Mouse (Mus musculus) heart, postnatal 36 days (tissue): ENCODE data around the gene Gal3st4. TPM values are rescaled to one million over a fixed set of nuclear protein-coding genes. Genes with fewer than 3 reads are reported as not detected.

Source experiments
- DNase-seq, 2 experiments: peaks; one replicate each; pipeline ENCODE4 v3.0.0; 2021 to 2022
- intact Hi-C: fragments of 180-260 bp; cut with DNase I; formaldehyde crosslinking; loops from one replicate; pipeline ENCODE4 v1.15.1; 2025
- total RNA-seq, 2 experiments: library from RNA; stranded (reverse); gene quantifications; 2 replicates each; pipeline ENCODE4 v1.2.3; 2021

Gal3st4 gene
- total RNA-seq, 2 experiments from 2014 or later, result 0.19 to 0.31 TPM

DNA sequence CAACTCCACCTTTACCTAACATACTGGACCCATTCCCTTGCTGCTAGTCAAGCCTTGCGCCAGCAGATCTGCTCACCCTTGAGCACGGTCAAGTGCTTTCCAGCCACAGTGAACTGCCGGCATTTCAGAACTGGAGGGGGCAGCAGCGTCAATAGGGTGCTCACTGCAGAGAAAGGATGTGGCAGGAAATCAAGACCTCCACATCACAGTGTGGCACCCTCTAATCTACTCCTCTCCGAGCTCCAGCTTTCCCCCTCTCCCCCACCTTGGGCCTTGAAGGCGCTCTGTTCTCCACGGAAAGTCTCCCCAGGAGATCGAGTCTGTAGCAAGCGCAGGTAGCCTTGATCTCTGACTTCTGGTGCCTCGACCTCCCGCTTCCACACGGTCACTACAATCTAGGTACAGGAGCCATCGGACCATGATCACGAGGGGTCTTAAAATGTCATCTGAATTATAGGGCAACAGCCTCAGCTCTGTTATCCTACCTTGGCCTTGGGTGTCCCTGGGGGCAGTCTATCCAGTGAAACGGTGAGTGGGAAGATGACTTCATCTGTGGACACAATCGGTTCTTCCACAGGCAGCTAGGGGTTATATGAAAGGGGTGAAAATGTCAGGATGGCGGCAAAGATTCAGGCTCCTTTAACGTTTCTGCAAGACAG, 9.9 kb downstream of the Gal3st4 start:
- intact Hi-C loops, result no loop called here
- no peak for DNase-seq

DNA sequence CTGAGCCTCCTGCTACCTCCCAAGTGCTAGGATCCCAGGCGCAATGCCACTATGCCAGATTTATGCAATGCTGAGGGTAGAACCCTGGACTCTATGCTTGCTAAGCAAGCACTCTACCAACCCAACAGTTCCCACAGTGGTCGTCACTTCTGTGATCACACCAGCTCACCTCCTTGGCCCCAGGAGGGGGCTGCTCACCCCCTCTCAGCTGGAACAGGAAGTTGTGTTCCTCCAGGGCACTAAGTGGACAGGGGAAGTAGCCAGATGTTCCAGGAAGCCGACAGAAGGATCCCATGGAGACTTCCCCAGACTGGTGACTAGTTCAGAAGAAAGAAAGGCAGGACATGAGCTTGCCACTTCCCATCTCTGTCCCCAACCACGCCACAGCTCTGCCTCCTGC, 10.6 kb downstream of the Gal3st4 start:
- no peak for DNase-seq
- intact Hi-C loops, result no loop called here

DNA sequence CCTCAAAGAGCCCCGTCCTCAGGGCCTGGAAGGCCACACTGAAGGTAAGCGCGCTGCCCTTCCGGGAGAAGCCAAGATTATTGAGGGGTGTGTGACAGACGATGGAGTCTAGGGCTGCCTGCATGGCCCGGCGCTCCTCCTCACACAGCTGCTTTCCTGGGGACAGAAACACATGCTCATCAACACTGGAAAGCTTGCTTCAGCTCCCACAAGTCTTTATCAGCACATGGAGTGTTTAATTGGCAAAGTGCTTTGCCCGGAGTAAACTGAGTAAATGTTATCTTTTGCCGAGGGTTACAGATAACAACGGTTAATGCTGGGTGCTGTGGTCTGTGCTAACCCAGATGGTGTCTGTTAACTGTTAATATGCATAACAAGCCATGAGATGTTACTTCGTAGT, 11.8 kb downstream of the Gal3st4 start:
- no peak for DNase-seq
- intact Hi-C loops, result no loop called here

DNA sequence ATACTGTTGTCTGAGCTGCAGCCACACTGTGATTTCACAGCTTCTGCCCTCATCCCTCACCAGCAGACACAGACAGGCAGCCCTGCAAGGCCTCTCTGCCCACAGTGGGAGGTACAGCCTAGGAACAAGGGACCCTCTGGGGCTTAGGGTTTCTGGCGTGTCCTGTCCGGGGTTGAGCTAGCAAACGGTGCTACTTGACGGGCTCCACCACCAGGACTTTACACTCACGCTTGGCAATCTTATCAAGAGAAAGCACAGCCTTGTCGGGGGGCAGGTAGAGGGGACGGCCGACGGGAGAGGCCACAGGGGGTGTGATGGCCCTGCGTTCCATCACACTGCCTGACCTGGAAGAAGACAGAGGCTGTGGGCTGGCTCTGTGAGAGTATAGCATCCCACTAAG, 12.6 kb downstream of the Gal3st4 start:
- intact Hi-C loops, result no loop called here
- no peak for DNase-seq

DNA sequence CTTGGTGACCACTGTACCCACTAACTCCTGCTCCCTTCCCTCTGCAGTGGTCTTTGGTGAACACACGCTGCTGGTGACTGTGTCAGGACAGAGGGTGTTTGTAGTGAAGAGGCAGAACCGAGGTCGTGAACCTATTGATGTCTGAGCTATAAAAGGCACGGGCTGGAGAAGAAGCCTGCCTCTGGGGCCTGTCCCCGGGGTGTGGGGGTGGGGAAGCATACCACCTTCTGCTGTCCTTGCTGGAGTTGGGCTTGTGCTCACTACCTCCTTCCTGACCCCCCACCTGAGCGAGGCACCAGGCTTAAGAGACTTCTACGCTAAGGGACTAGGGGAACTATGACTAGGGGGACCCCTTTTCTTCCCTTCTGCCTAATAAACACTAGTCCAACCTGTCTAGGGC, 13.6 kb downstream of the Gal3st4 start:
- intact Hi-C loops, result loop anchor here (5.0 kb wide), 1 partner anchor 363 kb away; the partner anchor contains the start of gene A430033K04Rik
- DNase-seq, result no peak

DNA sequence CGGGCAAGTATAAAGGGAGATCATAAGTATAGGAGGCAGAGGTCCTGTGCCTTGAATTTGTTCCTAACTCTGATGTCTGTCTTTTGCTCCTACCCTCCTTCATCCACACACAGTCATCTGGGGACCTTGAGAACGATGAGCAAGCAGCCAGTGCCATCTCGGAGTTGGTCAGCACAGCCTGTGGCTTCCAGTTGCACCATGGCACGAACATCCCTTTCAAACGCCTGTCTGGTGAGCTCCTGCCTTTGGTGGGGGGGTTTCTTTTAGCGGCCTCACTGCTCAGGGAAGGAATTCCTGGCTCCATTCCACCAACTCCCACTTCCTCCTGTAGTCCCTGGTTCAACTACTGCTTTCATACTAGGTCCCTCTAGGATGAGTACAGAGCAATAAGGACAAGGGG, 14.1 kb downstream of the Gal3st4 start:
- no peak for DNase-seq
- intact Hi-C loops, result loop anchor here (5.0 kb wide), 1 partner anchor 364 kb away; the partner anchor contains the start of gene A430033K04Rik

DNA sequence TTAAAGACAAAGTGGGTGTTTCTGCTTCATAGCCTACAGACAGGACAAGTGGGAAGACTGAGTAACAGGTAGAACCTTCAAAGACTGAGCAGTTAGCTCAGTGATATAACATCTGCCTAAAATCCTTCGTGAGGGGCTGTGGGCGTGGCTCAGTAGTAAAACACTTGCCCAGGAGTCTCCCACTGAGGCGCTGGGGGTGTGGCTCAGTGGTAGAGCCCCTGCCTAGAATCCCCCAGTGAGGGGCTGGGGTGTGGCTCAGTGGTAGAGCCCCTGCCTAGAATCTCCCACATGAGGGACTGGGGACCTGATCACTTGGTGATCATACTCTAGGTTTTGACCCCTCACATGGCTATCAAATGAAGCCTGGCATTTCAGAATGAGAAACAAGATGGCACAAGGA, 14.6 kb downstream of the Gal3st4 start:
- DNase-seq, result no peak
- intact Hi-C loops, result loop anchor here (5.0 kb wide), 1 partner anchor 364 kb away; the partner anchor contains the start of gene A430033K04Rik

DNA sequence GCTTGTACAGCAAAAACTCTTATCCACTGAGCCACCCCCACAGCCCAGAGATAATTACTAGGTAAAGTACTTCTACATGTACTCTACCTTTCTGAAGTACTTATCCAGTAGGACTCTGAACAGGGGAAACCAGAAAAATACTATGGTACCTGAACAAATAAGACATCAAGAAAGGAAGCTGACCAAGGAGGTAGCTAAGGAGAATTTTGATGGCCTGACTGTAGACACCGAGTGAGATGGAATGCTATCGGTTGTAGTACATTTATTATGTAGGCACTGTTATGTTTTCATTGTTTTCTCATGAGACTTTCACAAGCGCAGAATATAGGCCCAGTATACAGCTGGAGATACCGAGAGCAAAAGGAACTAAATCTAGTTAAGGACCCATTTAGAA, 15.1 kb downstream of the Gal3st4 start:
- no peak for DNase-seq
- intact Hi-C loops, result loop anchor here (5.0 kb wide), 1 partner anchor 365 kb away; the partner anchor contains the start of gene A430033K04Rik

DNA sequence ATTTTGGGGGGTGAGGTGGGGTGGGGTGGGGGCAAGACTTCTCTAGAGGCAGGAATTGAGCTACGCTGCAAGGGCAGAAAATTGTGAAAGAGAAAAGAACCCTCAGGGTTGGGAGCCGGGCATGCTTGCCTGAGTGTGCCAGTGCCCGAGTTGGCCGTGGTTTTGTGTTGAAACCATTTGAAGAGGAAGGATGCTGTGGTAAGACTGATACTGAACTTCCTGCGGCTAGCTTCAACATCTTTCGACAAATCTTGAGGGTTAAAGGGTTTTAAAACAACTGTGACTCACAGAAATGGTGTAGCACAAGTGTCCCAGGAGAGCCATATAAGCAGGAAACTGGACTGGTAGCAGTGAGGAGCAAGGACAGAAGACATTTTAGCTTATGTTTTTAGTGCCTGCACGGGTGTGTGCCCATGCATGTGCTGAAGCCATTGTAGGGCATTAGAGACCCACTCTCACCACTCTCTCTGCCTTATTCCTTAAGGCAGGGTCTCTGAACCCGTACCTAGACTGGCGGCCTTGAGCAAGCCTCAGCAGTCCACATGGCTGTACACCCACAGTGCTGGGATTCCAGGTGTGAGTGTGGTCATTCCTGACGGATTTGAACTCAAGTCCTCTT, 15.6 kb downstream of the Gal3st4 start:
- no peak for DNase-seq
- intact Hi-C loops, result loop anchor here (5.0 kb wide), 1 partner anchor 365 kb away; the partner anchor contains the start of gene A430033K04Rik

DNA sequence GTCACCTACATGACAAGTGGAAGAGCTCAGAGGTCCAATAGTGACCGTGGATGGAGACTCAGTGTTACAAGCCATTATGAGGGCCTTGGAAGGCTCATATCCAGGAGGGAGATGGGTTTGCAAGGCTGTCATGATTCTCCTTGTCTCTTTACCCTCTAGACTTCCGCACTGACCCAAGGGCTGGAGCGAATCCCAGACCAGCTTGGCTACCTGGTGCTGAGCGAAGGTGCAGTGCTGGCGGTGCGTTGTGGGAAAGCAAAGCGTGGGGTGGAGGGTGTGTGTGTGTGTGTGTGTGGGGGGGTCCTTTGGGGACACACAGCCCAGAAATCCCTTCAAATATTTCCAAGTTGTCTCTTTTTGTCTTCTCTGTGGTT, 16.6 kb downstream of the Gal3st4 start:
- DNase-seq, result no peak
- intact Hi-C loops, result loop anchor here (5.0 kb wide), 1 partner anchor 366 kb away; the partner anchor contains the start of gene A430033K04Rik

DNA sequence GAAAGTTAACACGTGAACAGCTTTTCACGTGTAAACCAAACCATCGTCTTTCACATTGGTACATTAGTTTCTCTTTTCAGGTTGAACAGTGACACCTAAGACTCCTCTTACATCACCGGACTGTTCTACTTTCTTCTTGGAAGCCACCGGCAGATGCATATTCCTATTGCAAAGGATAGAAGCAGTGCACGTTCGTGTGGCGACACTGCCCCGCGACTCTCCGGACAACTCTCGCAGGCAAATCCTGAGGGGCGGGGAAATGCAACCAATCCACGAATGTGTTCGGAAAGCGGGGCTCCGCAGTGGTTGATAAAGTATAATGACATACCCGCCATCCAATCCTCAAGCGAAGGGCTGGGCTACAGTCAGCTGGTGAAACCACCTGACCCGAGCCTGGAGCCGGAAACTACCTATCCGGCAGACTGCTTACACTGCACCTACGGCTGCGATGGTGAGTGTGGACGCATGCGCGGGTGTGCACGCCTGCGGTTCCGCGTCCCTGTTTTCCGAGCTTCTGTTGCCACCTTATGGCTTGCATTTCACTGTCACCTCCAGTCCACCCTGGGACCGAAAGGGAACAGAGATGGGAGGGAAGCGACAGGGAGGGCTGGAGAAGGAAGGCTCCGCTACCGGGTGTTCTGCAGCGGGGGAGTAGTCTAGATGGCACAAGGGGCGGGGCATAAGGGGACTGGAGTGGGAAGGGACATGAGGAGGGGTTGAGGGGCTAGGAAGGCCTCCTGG, 17.1 kb downstream of the Gal3st4 start, which contains the start of gene Lamtor4:
TSS of gene Lamtor4 (plus strand) at position 130 of the 741 bp plus-strand sequence.
- intact Hi-C loops, result loop anchor here (5.0 kb wide), 1 partner anchor 367 kb away; the partner anchor contains the start of gene A430033K04Rik

DNA sequence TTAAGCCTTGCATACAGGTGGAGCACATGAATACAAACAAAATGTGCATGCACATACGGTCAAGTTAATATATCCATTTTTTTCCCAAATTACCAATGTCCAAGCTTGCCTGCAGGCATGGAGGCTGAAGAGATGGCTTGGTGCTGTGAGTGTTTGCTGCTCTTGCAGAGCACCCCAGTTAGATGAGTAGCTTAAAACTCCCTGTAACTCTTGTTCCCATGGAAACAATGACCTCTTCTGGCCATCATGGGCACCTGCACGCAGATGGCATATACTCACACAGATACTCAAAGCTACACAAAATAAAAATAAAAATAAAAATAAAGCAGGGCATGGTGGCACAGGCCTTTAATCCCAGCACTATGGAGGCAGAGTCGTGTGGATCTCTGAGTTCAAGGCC, 19.6 kb downstream of the Gal3st4 start:
- intact Hi-C loops, result no loop called here

More for the DNA sequence above, 17.1 kb downstream of the Gal3st4 start, which contains the start of gene Lamtor4:
- peak; percentile 84 to 90 for DNase-seq

DNA sequence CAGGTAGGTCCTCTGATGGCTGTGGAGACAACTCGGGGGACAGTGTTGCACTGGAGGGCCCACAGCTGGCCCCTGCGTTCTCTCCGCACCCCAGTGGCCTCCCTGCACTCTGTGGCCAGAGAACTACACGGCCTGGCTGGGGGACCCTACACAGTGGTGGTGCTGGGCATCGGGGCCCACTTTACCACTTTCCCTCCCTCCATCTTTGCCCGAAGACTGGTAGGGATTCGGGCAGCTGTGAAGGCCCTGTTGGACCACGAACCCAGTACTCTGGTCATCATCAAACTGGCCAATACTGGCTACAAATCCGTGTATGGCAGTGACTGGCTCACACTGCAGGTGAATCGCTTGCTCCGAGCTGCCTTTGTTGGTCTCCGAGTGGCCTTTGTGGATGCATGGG, 21.5 kb downstream of the Gal3st4 start:
- no peak for DNase-seq
- intact Hi-C loops, result loop anchor here (1.0 kb wide), 1 partner anchor 50 kb away; no protein-coding TSS in a partner anchor

More for the DNA sequence above, 19.6 kb downstream of the Gal3st4 start:
- DNase-seq, result no peak

DNA sequence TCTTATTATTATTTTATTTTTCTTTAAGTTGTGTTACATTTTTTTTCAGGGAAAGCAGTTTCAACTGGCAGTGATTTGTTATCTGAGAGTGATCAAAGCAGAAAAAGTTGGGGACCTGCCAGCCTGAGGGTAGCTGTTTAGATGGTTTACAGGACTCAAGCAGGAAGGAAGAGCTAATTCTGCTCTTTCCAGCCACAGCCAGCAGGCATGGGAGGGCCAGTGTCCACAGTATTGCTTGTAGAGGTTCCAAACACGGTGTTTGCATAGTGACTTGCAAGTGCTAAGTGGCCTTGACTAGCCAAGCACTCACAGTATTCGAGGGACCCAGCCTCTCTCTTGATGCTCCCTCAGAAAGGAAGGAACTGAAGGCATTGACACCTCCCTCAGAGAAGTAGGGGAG, 31.1 kb downstream of the Gal3st4 start:
- intact Hi-C loops, result no loop called here
- no peak for DNase-seq

DNA sequence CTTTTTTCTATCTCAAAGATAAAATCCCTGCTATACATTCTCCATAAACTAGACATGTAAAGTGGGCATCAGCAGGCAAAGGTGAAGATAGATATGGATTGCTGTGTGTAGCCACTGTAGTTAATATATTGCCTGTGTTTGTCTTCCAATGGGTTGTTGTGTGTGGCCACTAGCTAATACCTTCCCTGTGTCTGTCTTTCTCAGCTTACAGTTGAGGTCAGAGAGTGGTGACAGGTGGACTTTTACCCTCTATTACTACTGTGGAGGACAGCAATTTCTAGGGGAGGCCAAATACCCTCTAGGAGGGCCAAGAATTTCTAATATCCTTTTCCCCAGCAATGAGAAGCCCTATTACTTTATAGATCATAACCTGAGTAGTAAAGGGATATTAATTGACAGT, 38.4 kb downstream of the Gal3st4 start:
- intact Hi-C loops, result no loop called here
- DNase-seq, result no peak

DNA sequence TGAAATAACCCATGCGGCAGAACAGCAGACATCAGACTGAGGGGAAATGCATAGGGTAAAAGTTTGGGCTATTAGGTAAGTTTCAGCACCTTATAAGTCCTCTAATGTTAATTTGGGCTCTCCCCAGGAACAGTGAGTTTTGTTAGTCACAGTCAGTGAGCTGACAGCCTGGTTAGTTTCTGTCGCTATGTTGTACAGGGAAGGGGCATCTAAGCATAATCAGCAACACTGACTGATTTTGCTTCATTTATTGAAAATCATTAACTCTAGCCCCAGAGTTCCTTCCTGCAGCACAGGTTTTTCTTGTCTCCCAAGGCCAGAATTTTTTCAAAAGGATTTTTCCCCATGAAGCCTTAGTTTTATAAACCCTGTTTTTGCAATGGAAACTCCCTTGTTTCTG, 38.9 kb downstream of the Gal3st4 start:
- DNase-seq, result no peak
- intact Hi-C loops, result loop anchor here (1.0 kb wide), 1 partner anchor 25 kb away; no protein-coding TSS in a partner anchor

DNA sequence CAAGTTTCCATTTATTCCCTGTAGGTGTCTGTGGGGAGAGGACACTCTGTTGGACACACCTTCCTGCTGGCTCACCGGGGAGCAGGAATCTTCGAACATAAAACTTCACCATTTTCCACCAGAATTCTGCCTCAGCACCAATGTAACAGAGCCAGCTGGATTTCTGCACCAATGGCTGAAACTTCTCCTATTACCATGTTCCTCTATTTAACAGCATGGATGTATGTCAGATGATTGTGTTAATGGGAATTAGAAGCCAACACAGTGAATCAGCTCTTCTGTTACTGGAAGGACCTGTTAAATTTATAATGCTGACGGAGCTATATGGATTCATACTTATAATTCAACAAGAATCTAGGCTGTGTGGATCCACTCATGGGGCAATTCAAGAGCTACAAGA, 43.1 kb downstream of the Gal3st4 start:
- no peak for DNase-seq
- intact Hi-C loops, result loop anchor here (10.0 kb wide), 1 partner anchor 245 kb away; no protein-coding TSS in a partner anchor

DNA sequence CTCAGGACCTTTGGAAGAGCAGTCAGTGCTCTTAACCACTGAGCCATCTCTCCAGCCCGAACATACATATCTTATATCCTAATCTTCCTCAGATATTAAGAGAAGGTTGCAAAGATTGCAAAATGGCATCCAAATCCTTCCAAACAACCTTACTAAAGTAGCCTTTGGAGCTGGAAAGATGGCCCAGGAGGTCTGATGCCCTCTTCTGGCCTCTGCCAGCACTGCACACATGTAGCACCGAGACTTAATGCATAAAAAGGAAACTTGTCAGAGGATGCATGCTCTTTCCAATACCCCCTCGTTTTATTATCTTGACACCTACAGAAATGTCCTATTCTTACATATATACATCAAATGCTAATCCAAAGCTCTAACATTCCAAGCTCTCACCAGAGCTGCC, 44.6 kb downstream of the Gal3st4 start:
- intact Hi-C loops, result loop anchor here (10.0 kb wide), 1 partner anchor 247 kb away; no protein-coding TSS in a partner anchor
- peak in 1 of 2 experiments; percentile 47 for DNase-seq

DNA sequence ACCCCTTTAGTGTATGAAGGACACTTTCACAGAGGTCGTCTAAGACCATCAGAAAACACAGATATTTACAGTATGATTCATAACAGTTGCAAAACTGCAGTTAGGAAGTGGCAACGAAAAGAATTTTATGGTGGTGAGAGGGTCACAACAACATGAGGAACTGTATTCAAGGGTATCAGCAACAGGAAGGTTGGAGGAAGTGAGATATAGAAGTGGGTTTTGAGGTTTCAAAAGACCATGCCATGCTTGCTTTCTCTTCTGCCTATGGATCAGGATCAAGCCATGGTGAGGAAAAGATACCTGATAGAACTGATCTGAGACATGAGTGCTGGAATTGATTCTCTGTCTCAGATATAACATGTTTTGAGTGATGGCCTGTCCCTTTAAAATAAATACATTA, 45.3 kb downstream of the Gal3st4 start:
- DNase-seq, result no peak
- intact Hi-C loops, result loop anchor here (10.0 kb wide), 1 partner anchor 247 kb away; no protein-coding TSS in a partner anchor

DNA sequence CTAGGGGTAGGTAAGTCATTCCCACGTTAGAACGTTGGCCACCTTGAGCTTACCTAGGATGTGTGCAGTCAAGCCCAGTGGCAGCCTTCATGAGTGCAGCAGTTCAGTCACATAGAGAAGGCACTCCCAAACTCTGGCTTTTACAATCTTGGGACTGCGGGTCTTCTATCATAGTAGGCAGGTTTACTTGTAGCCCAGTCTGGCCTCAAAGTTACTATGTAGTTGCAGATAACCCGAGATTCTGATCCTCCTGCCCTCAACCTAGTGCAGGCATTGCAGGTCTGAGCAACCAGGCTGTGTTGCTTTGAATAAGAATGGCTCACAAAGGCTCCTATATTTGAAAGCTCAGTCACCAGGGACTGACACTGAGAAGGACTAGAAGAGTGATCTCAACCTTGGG, 46.1 kb downstream of the Gal3st4 start:
- no peak for DNase-seq
- intact Hi-C loops, result loop anchor here (10.0 kb wide), 1 partner anchor 248 kb away; no protein-coding TSS in a partner anchor

DNA sequence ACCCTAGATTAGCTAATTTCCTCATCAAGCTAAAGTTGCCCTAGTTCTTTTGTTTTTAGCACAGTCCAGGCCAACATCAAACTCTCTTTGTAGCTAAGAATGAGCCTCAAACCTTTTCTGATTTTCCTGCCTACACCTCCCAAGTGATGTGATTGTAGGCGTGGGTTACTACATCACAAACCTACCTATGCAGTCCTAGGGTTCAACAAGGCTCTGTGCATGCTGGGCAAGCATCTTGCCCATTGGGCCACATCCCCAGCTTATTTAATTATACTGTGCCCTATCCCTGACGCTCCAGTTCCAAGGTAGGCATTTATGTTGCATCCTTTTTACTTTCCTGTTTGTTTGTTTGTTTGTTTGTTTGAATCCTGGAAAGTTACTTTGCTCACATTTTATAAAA, 46.9 kb downstream of the Gal3st4 start, which contains the start of gene Nxpe5:
TSS of gene Nxpe5 (plus strand) at position 199 of the 400 bp plus-strand sequence.
- intact Hi-C loops, result loop anchor here (10.0 kb wide), 1 partner anchor 249 kb away; no protein-coding TSS in a partner anchor
- no peak for DNase-seq
